Mouse (Mus musculus): ENCODE measurements around the gene Copz2.

DNA sequence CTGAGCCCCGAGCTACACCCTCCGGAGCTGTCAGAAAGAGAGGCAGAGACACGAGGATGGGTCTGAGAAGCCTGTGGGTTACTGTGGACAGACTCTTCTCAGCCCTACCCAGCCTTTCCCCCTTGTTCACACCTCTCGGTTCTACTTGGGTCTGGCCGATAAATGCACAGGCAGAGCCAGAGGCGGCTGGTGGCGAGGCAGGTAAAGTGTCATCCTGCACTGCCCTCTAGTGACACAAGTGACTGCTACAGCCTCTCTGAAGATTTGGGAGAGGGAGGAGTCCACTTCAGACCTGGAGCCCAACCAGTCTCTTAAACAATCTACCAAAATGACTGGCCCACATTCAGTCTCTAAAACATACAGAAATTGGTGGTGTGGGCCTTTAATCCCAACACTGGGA lies 60.3 kb downstream of the Copz2 start:
- TF ChIP-seq CTCF (IDR thresholded peaks at IDR 0.05) (peak; percentile 94), EP300 (IDR thresholded peaks at IDR 0.05) (no peak)

All from lung, postnatal 0 days (tissue).